Mouse (Mus musculus): ENCODE measurements around the gene Olfr984. TPM values are rescaled to one million over a fixed set of nuclear protein-coding genes. Genes with fewer than 3 reads are reported as not detected.

Gene Olfr984
- polyA plus RNA-seq, 1 experiment from 2014 or later: not detected

- Histone ChIP-seq H3K4me3 (no peak overlapping the region), H3K27ac (replicated peaks) (no peak overlapping the region), H3K4me2 (no peak overlapping the region), H3K27me3 (no peaks in the 10 kb centered on the region), H3K9ac (no peak overlapping the region), H3K36me3 (no peaks in the 10 kb centered on the region), H3K9me3 (no peaks in the 10 kb centered on the region), H3K4me1 (replicated peaks) (no peaks in the 10 kb centered on the region)
- ATAC-seq (ENCODE audit: low read depth): no peak
- 93% methylated on average over 19 of the region's 19 CpGs for WGBS
Observed at GRCm38 (mm10) chr9:40050138-40050537, 63.9 kb downstream of the Olfr984 start.

Other genes starting within 250 kb of the Olfr984 start
- not detected in 2 replicates for gene Olfr972, start 247.8 kb downstream of the Olfr984 start, polyA plus RNA-seq (2015; fragmentation: Nextera tagmentation; extraction: Ambion mirVana)
- gene Olfr229, start 206.9 kb downstream of the Olfr984 start, polyA plus RNA-seq (2015; fragmentation: Nextera tagmentation; extraction: Ambion mirVana): not detected in 2 replicates
- not detected in 2 replicates for gene Olfr974, start 176.7 kb downstream of the Olfr984 start, polyA plus RNA-seq (2015; fragmentation: Nextera tagmentation; extraction: Ambion mirVana)
- gene Olfr975, start 162.2 kb downstream of the Olfr984 start, polyA plus RNA-seq (2015; fragmentation: Nextera tagmentation; extraction: Ambion mirVana): not detected in 2 replicates
- not detected in 2 replicates for gene Olfr976, start 153.1 kb downstream of the Olfr984 start, polyA plus RNA-seq (2015; fragmentation: Nextera tagmentation; extraction: Ambion mirVana)
- gene Olfr978, start 122.1 kb downstream of the Olfr984 start, polyA plus RNA-seq (2015; fragmentation: Nextera tagmentation; extraction: Ambion mirVana): not detected in 2 replicates
- not detected in 2 replicates for gene Olfr979, start 110.7 kb downstream of the Olfr984 start, polyA plus RNA-seq (2015; fragmentation: Nextera tagmentation; extraction: Ambion mirVana)
- gene Olfr980, start 104.6 kb downstream of the Olfr984 start, polyA plus RNA-seq (2015; fragmentation: Nextera tagmentation; extraction: Ambion mirVana): not detected in 2 replicates
- gene Olfr981, start 92.7 kb downstream of the Olfr984 start, polyA plus RNA-seq (2015; fragmentation: Nextera tagmentation; extraction: Ambion mirVana): not detected in 2 replicates
- gene Olfr982, start 40.4 kb downstream of the Olfr984 start, polyA plus RNA-seq (2015; fragmentation: Nextera tagmentation; extraction: Ambion mirVana): not detected in 2 replicates
- not detected in 2 replicates for gene Olfr983, start 20.6 kb downstream of the Olfr984 start, polyA plus RNA-seq (2015; fragmentation: Nextera tagmentation; extraction: Ambion mirVana)
- not detected in 2 replicates for gene Olfr985, start 16.0 kb upstream of the Olfr984 start, polyA plus RNA-seq (2015; fragmentation: Nextera tagmentation; extraction: Ambion mirVana)
- not detected in 2 replicates for gene Tmem225, start 33.9 kb upstream of the Olfr984 start, polyA plus RNA-seq (2015; fragmentation: Nextera tagmentation; extraction: Ambion mirVana)
- 0.19 TPM in 1 of 2 replicates, not detected in the other for gene Olfr986, start 66.7 kb upstream of the Olfr984 start, polyA plus RNA-seq (2015; fragmentation: Nextera tagmentation; extraction: Ambion mirVana)
- 8.2 and 9.2 TPM in 2 replicates for gene Zfp202, start 78.1 kb upstream of the Olfr984 start, polyA plus RNA-seq (2015; fragmentation: Nextera tagmentation; extraction: Ambion mirVana)
- gene Scn3b, start 155.0 kb upstream of the Olfr984 start, polyA plus RNA-seq (2015; fragmentation: Nextera tagmentation; extraction: Ambion mirVana): 115 and 121 TPM in 2 replicates

Data from neural tube, embryonic 13.5 days (tissue).